Mouse (Mus musculus) ovary, adult 2 months (tissue): ENCODE results near the gene Shisa5. TPM values are rescaled to one million over a fixed set of nuclear protein-coding genes. Genes with fewer than 3 reads are reported as not detected.

Experiments
- polyA plus RNA-seq: library from polyadenylated mRNA; depleted of rRNA; stranded (reverse); fragments of >200 nt; gene quantifications from 2 replicates; pipeline ENCODE4 v1.2.3, GENCODE M21; 2012; rRNA removed

Shisa5 gene
- 577 and 1,079 TPM in 2 replicates for polyA plus RNA-seq

DNA sequence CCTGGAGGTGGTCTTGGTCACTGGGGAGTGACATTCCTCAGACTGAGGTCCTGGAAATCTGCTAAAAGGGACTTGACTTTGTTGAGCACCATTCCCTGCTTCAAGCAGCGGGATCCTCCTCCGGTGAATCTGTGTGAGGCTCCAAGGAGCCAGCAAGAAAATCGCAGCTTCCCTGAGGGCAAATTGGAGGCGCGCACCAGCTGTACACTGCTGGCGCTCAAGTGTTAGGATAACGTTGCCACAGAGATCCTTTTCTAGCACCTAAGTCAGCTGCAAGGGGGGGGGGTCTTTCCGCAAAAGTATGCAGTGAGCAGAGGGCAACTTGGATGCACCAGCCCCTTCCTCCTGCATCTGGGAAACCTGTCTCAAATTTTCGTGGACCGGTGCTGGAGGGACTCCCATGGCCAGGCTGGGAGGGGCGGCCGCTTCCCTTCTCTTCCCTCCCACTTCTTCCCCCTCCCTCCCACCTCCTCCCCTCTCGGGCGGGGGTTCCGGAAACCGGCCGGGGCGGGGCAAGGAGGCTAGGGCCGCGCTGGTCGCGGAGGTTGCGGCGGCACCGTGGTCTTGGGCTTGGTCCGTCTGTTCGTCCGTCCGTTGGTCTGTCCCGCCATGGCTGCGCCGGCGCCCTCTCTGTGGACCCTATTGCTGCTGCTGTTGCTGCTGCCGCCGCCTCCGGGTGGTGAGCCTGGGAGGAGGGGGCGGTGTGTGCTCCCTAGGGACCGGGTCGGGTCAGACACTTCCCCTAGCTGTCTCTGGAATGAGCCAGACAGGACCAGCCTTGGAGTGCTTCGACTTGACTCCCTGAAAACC, at the start of gene Shisa5:
TSS of gene Shisa5 (plus strand) at position 480 of the 810 bp plus-strand sequence.

DNA sequence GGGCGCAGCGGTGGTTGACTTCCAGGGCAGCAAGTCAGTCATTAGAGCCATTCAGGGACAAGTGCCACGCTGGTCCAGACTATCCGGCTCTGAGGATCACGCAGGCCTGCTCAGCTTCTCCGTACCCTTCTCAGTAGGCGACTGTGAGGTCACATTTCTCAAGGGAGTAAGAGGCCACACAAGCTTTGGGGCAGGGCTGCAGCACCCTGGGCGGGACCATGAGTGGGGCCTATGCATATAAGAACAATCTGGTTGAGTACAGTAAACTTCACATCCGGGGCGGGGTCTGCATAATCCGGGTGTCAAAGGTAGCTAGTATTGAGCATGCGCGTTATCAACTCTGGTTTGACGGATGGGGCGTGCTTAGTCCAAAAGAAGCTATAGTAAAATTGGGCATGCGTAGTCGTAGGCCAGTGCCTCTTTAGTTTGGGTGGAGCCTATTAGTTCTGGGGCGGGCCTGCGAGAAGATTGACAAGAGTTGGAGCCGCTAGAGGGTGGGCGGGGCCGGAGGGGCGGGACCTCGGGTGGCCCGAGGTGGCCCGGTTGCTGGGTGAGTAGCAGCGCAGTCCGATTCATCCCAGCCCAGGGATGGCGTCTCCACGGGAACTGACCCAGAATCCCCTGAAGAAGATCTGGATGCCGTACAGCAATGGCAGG, 46.8 kb upstream of the Shisa5 start, which contains the start of gene Pfkfb4:
TSS of gene Pfkfb4 (plus strand) at position 351 of the 657 bp plus-strand sequence.

DNA sequence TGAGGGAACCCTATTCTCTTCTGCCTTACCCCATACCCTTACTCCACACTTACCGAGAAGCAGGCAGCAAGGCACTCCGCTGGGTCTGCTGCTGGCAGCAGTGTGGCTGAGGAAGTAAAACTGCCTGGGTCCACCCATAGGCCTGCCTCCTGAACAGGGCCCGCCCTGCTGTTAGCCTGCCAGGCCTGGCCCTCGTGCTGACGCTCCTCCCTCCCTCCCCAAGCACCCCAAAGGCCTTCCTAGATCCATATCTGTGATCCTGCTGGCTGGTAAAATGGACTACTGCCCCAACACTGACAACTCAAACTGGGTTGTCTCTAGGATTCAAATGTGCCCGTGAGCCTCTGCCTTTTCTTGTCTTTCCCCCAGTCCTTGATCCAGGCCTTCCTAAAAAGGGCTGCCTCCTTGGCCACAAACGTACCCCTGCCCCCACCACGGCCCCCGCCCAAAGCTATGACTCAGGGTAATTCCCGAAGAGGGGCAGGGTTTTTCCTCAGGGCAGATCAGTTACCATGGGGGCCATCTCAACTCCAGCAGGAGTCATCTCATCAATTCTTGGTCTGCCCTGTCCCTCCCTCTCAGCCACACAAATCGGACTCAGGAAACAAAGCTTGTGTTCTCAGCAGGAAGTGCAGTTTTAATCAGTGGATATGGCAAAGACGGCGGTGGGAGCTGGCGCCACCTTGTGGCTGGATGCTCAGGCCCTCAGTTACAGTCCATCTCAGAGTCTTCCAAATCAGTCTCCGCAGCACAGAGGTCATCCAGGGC, 21.0 kb downstream of the Shisa5 start, which contains the start of gene Trex1:
TSS of gene Trex1 (minus strand) at position 599 of the 768 bp plus-strand sequence.

DNA sequence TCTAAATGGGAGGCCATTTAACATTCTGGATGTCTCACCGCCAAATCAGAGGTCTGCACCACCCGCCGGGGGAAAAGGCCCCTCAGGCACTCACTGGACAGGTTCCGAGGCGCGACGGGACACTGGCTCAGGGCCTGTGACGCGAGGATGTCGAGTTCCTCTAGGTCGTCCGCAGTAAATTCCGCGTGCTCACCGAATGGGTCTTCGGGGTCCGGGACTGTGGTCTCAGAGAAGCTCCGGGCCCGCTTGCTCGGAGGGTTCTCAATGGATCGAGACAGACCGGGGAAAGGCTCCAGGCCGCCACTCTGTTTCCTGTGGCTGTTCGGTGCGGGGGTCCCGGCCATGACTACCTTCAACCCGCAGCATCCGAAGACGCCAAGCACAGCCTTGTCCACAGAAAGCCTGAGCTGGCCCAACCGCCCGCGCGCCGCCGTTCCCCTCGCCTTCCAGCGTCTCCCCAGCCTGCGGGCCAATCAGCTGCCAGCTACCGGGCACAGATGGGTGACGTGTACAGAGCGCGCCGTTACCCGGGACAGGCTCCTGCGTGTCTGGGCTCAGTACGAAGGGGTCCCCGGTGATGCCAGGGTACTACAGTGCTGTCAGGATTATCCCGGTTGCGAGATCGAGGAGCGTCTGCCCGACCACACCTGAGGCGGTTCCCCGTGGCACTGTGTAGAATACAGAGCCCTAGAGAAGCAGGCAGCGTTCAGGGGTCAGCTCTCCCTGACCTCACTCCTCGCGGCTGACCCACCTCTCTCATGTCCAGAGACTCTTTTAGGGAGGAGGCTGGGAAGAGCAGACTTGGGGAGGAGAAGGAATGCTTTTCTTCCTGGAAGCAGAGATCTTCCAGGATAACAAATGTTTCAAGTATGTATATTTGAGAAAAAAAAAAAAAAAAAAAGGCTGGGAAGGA, 35.6 kb downstream of the Shisa5 start, which contains the start of gene Atrip:
TSS of gene Atrip (minus strand) at position 464 of the 913 bp plus-strand sequence.

DNA sequence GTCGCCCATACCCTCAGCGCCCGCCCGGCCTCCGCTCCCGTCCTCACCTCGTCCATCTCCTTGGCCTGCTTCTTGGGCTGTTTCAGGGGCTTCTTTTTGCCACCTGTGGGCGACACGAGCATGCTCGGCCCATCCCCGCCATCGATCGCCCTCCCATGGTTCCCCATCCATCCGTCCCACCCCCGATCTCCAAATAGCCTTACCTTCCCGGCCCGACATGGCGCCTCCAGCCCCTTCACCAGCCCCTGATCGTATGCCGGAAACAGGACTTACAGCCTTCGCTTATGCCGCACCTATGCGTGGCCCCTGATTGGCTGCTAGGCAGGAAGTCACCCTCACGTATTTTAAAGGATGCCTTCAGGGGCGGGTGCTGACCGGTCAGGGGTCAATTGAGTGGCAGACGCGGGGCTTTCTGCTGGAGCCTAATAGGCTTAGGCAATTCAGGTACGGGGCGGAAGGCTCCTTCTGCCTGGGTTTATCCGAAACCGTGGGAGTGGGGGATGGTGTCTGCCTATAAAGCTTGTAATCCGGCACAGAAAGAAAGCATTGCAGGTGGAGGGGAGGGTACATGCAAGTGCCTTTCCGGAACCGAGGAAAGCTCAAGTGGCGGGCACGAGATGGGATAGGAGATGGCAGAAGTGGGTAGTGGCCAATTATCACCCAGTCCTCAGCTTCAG, 43.9 kb downstream of the Shisa5 start, which contains the start of the genes Ccdc51 and Tma7:
TSS of gene Ccdc51 (plus strand) at position 370 of the 677 bp plus-strand sequence.
TSS of gene Tma7 (minus strand) at position 464 of the 677 bp plus-strand sequence.

DNA sequence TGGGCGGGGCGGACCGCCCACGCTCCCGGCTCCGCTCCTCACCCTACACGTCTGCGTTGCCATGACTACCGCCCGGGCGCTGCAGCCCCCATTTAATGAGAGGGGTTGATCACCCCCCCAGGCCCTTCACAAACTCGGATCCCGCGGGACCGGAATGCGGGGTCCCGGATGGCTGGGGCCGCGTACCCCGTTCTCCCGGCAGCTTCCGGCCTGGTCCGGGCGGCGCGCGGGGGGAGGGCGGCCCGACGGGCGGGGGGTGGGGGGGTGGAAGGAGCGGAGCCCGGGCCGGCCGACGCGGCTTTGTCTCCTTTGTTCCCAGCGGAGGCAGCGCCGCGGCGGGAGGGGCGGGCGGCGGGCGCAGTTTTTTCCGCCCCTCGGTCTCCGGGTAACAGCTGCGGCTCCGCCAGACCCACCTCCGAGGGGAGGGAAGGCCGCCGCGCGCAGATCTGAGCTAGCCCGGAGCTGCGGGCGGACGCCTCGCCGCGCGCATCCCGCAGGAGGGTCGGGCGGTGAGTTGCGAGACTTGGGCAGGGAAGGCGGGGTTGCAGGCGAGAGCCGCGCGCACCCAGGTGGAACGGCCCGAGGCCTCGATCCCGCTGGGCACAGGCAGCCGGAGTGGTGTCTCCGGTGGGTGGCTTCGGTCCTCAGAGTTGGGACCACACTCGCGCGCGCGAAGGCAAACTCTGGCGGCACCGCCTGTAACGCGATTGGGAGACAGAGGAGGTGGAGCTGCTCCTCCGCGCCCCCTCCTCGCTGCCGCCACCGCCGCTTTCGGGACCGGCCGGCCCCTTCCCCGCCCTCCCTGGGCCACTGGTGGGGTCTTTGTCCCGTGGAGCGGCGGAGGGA, 57.0 kb downstream of the Shisa5 start, which contains the start of gene Plxnb1:
TSS of gene Plxnb1 (plus strand) at position 253 of the 846 bp plus-strand sequence.

Other genes with a start within 250 kb of the Shisa5 start
- gene Nckipsd, start 230.2 kb upstream of the Shisa5 start, polyA plus RNA-seq = 45.7 and 67.4 TPM in 2 replicates
- gene Celsr3, start 212.2 kb upstream of the Shisa5 start, polyA plus RNA-seq = 0.10 and 0.60 TPM in 2 replicates
- gene Slc26a6, start 185.3 kb upstream of the Shisa5 start, polyA plus RNA-seq = 21.4 and 22.8 TPM in 2 replicates
- gene Tmem89, start 123.9 kb upstream of the Shisa5 start, polyA plus RNA-seq = 0.31 TPM in 1 of 2 replicates, not detected in the other
- 658 and 727 TPM in 2 replicates for gene Uqcrc1, start 101.9 kb upstream of the Shisa5 start, polyA plus RNA-seq
- gene Col7a1, start 85.0 kb upstream of the Shisa5 start, polyA plus RNA-seq = 19.0 and 20.5 TPM in 2 replicates
- 0.68 and 1.5 TPM in 2 replicates for gene Ucn2, start 52.6 kb upstream of the Shisa5 start, polyA plus RNA-seq
- gene Pfkfb4, start 46.8 kb upstream of the Shisa5 start, polyA plus RNA-seq = 35.3 and 35.8 TPM in 2 replicates
- 128 and 138 TPM in 2 replicates for gene Trex1, start 21.2 kb downstream of the Shisa5 start, polyA plus RNA-seq
- gene Atrip, start 35.6 kb downstream of the Shisa5 start, polyA plus RNA-seq = 43.3 and 45.4 TPM in 2 replicates
- 8.3 and 9.5 TPM in 2 replicates for gene Ccdc51, start 43.9 kb downstream of the Shisa5 start, polyA plus RNA-seq
- 5.8 and 7.3 TPM in 2 replicates for gene Tma7, start 44.0 kb downstream of the Shisa5 start, polyA plus RNA-seq
- gene Plxnb1, start 56.8 kb downstream of the Shisa5 start, polyA plus RNA-seq = 72.4 and 89.8 TPM in 2 replicates
- gene Fbxw21, start 123.5 kb downstream of the Shisa5 start, polyA plus RNA-seq = 2.7 and 3.6 TPM in 2 replicates
- gene Fbxw13, start 157.4 kb downstream of the Shisa5 start, polyA plus RNA-seq = 0.75 and 0.92 TPM in 2 replicates
- 0.55 and 1.0 TPM in 2 replicates for gene Fbxw20, start 196.2 kb downstream of the Shisa5 start, polyA plus RNA-seq
- 2.8 and 3.0 TPM in 2 replicates for gene Fbxw14, start 249.1 kb downstream of the Shisa5 start, polyA plus RNA-seq